Mouse (Mus musculus) intestine, embryonic 14.5 days (tissue): ENCODE results near the gene Atp5e. TPM values are rescaled to one million over a fixed set of nuclear protein-coding genes. Genes with fewer than 3 reads are reported as not detected.
A peak's percentile ranks its signal among the peaks of the same experiment; 100 is the strongest.

Source experiments
- ATAC-seq: fragments of 200-750 bp; cut with Nextera tagmentation; replicated peaks from 2 replicates; pipeline ENCODE4 v1.8.0; 2017; ENCODE audit warnings: low read depth, moderate number of reproducible peaks, moderate TSS enrichment, moderate library complexity; ENCODE audit not compliant: low FRiP score, low TSS enrichment
- DNase-seq: peaks from one replicate; pipeline ENCODE4 v3.0.0-alpha.2; 2018; ENCODE audit warnings: low spot score
- H3K27ac ChIP-seq: fragments of 300-500 bp; sonication (generic); 2 replicates; pipeline ENCODE4 v1.5.1; 2014; ENCODE audit warnings: low read depth, mild to moderate bottlenecking, control low read depth
- H3K27me3 ChIP-seq: fragments of 300-500 bp; sonication (generic); replicated peaks from 2 replicates; pipeline ENCODE4 v1.6.1; 2014; ENCODE audit warnings: low read length, control low read depth; ENCODE audit not compliant: control insufficient read depth, insufficient read depth
- H3K36me3 ChIP-seq: fragments of 300-500 bp; sonication (generic); 2 replicates; pipeline ENCODE4 v1.6.1; 2014; ENCODE audit warnings: low read length, control low read depth; ENCODE audit not compliant: control insufficient read depth, insufficient read depth
- H3K4me1 ChIP-seq: fragments of 300-500 bp; sonication (generic); replicated peaks from 2 replicates; pipeline ENCODE4 v1.6.1; 2014; ENCODE audit warnings: low read length, control low read depth, mixed read lengths; ENCODE audit not compliant: control insufficient read depth, insufficient read depth
- H3K4me2 ChIP-seq: fragments of 300-500 bp; sonication (generic); 2 replicates; pipeline ENCODE4 v1.6.1; 2014; ENCODE audit warnings: low read length
- H3K4me3 ChIP-seq: fragments of 300-500 bp; sonication (generic); 2 replicates; pipeline ENCODE4 v1.5.1; 2014; ENCODE audit warnings: low read depth, low read length, control low read depth, mixed read lengths
- H3K9ac ChIP-seq: fragments of 300-500 bp; sonication (generic); 2 replicates; pipeline ENCODE4 v1.6.1; 2014; ENCODE audit warnings: mild to moderate bottlenecking, low read length
- H3K9me3 ChIP-seq: fragments of 300-500 bp; sonication (generic); 2 replicates; pipeline ENCODE4 v1.6.1; 2016; ENCODE audit warnings: low read length, control low read depth; ENCODE audit not compliant: control insufficient read depth
- WGBS: fragments of 180-500 bp; shearing (Covaris S2); extraction: QIAGEN DNeasy Blood & Tissue Kit; methylation state at CpG from one replicate; pipeline ENCODE4 v1.1.7; 2014; 5-methylcytosine and 5-hydroxymethylcytosine counted together
- polyA plus RNA-seq: library from polyadenylated mRNA; unstranded; fragments of >200 nt; fragmentation: Nextera tagmentation; extraction: Ambion mirVana; gene quantifications from 2 replicates; pipeline ENCODE4 v1.2.1, GENCODE M21; 2014

Gene Atp5e
- 891 and 949 TPM in 2 replicates for polyA plus RNA-seq

DNA sequence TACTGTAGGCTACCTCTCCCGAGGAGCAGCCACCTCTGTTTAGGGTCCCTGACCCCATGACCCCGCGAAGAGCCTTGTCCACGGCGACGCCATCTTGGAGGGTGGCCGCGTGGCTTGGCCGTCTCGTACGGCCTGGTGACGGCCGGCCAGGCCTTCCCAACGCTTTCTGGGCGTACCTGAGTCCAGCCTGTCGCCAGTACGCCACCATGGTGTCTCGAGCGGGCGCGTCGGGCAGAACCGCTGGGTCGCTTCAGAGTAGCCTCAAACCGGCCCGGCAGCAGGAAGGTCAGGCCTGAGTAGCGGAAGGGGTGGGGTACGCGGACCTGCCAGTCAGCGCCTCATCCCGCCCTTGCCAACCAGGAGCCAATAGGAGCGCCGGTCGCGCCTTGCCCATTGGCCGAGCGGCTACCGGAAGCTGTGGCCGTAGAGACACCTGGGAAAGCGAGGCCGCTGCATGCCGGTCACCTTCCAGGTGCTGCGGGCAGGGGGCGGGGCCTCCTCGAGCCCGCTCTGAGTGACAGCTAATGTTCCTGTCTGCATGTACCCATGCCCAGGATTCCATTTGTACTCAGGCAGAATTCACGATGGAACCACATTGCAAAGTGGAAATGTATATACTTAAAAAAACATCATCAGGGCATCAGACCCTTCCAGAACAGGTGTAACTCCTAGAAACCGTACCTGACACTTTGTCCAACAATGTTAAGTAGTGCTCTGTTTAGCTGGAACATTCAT, at the start of gene Atp5e:
TSS of gene Atp5e (minus strand) at position 317 of the 735 bp plus-strand sequence.
- peak; percentile 93 for DNase-seq
- peak; percentile 100 for ATAC-seq
- Histone ChIP-seq H3K4me1 (peaks cover 6% of the 10 kb centered on the region; the same call in 1 of the 2 replicates), H3K9me3 (no peaks in the 10 kb centered on the region), H3K4me2 (peak within 1 kb of the TSS; percentile 99), H3K9ac (peak within 1 kb of the TSS; percentile 90), H3K27me3 (no peaks in the 10 kb centered on the region), H3K27ac (peak within 1 kb of the TSS; percentile 52; the same call in 1 of the 2 replicates), H3K36me3 (peaks cover 74% of the 10 kb centered on the region), H3K4me3 (peak within 1 kb of the TSS; percentile 85)
- WGBS, result 2% methylated on average over 48 of the region's 48 CpGs

DNA sequence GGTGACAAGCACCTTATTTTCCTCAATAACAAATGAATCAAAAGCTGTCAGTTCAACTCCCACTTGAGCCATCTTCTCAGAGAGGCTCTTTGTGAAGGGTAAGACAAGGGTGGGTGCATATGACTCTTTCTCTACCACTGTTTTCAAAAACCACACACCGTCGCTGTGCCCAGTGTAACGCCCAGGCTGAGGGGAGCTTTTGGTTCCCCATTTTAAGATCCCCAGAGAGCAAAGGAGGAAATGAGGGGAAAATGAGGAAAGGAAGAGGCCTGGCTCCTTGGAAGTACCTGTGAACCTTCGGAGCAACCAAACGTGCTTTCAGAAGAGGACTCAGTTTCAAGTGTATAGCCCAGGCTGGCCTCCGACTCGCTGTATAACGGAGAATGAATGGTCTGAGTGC, 45.9 kb upstream of the Atp5e start:
- Histone ChIP-seq H3K27me3 (no peaks in the 10 kb centered on the region), H3K4me2 (no peak overlapping the region), H3K4me1 (no peaks in the 10 kb centered on the region), H3K4me3 (no peak overlapping the region), H3K27ac (no peak overlapping the region), H3K9ac (no peak overlapping the region), H3K9me3 (no peaks in the 10 kb centered on the region), H3K36me3 (no peaks in the 10 kb centered on the region)
- DNase-seq (no peak), ATAC-seq (no peak)
- WGBS, result 93% methylated on average over 8 of the region's 8 CpGs

DNA sequence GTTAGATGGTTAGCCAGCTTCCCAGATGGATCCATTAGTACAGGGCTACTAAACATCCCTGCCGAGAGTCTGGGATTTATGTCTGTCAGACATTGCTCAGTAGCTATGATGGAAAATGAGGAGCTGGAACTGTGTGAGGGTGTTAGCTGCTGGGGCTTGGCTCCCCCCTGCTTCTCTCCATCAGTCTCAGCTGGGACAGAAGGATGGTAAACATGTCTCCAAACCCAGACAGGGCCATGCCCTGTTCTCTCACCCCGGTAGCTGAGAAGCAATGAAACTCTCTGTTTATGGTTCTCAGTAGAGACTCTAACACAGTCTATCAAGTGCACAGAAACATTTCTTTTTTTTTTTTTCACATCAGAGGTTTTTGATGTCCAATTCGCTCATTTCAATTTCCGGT, 44.1 kb upstream of the Atp5e start:
- H3K9me3 ChIP-seq, result no peaks in the 10 kb centered on the region
- DNase-seq (no peak), ATAC-seq (no peak)
- H3K4me2 ChIP-seq, result no peak overlapping the region
- no peaks in the 10 kb centered on the region for H3K27me3 ChIP-seq
- WGBS, result 57% methylated on average over 4 of the region's 4 CpGs
- no peaks in the 10 kb centered on the region for H3K4me1 ChIP-seq
- H3K27ac ChIP-seq, result no peak overlapping the region
- no peak overlapping the region for H3K4me3 ChIP-seq
- H3K36me3 ChIP-seq, result no peaks in the 10 kb centered on the region
- H3K9ac ChIP-seq, result no peak overlapping the region

DNA sequence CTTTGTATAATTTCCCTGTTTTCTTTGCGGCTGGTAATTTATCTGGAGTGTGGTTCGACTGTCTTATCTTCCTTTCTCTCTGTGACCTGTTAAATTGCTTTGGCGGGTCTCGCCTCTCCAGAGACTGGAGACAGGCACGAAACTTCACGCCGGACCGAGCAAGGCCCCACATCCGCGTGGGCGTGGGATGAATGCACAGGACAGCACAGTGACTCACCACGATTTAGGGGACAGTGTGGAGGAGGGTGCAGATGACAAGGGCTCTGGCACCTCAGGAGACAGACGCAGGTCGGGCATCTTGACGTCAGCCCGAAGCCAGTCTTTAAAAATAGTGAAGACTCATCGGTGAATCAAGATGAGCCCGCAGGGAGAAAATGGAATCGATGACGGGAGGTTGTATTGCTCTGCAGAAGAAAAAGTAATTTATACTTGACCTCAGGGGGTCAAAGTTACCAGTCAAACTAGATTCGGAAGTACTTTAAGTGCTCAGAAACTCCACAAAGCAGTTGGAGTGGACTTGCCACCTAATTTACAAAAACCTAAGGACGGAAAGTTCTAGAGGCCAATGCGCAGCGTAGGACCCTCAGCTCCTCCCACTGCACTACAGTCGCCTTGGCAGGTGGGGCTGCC, 39.0 kb upstream of the Atp5e start:
- Histone ChIP-seq H3K9me3 (no peaks in the 10 kb centered on the region), H3K4me3 (no peak overlapping the region), H3K9ac (no peak overlapping the region), H3K4me2 (no peak overlapping the region), H3K36me3 (no peaks in the 10 kb centered on the region), H3K4me1 (no peaks in the 10 kb centered on the region), H3K27me3 (no peaks in the 10 kb centered on the region), H3K27ac (no peak overlapping the region)
- 76% methylated on average over 25 of the region's 25 CpGs for WGBS
- DNase-seq, result no peak
- no peak for ATAC-seq

DNA sequence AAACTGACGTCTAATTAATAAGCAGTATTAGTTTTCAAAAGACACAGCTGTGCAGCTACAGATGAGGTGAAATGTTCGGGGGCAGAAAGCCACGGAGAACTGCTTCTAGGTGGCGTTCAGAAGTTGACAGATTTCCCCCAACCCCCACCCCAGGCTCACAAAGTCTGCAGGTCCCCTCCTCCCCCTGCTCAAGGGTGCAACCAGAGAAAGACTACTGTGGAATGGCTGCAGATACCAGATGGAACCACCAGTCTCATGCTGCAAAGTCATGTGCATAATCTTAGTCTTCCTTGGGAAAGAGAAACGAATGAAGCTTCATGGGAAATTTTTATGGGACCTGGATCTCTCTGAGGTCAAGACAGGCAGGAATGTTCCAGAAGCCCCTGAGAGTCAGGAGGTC, 38.4 kb upstream of the Atp5e start:
- no peaks in the 10 kb centered on the region for H3K36me3 ChIP-seq
- no peak overlapping the region for H3K4me3 ChIP-seq
- no peak for DNase-seq
- ATAC-seq, result no peak
- H3K9me3 ChIP-seq, result no peaks in the 10 kb centered on the region
- no peak overlapping the region for H3K9ac ChIP-seq
- WGBS, result 49% methylated on average over 5 of the region's 5 CpGs
- no peak overlapping the region for H3K4me2 ChIP-seq
- no peaks in the 10 kb centered on the region for H3K27me3 ChIP-seq
- H3K27ac ChIP-seq, result no peak overlapping the region
- no peaks in the 10 kb centered on the region for H3K4me1 ChIP-seq

DNA sequence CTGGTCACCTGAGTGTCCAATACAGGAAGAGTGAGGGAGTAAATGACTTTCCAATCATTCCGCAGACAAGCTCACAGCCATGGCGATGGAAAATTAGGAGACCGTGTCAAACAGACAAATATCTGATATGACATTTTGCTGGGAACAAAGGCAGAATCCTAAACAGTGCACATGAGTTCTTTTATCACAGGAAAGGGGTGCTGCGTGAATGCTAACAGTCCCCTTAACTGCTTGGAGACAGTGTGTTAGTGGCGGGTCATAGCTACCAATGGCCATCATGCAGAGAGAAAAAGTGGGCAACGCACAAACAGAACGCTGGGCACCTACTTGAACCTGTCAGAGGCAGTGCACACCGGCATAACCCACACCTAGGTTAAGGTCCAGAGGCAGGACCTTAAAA, 37.6 kb upstream of the Atp5e start:
- no peak overlapping the region for H3K4me3 ChIP-seq
- H3K9ac ChIP-seq, result no peak overlapping the region
- H3K9me3 ChIP-seq, result no peaks in the 10 kb centered on the region
- H3K27ac ChIP-seq, result no peak overlapping the region
- H3K27me3 ChIP-seq, result no peaks in the 10 kb centered on the region
- no peak overlapping the region for H3K4me2 ChIP-seq
- ATAC-seq (no peak), DNase-seq (no peak)
- no peaks in the 10 kb centered on the region for H3K4me1 ChIP-seq
- WGBS, result 94% methylated on average over 8 of the region's 8 CpGs
- no peaks in the 10 kb centered on the region for H3K36me3 ChIP-seq

DNA sequence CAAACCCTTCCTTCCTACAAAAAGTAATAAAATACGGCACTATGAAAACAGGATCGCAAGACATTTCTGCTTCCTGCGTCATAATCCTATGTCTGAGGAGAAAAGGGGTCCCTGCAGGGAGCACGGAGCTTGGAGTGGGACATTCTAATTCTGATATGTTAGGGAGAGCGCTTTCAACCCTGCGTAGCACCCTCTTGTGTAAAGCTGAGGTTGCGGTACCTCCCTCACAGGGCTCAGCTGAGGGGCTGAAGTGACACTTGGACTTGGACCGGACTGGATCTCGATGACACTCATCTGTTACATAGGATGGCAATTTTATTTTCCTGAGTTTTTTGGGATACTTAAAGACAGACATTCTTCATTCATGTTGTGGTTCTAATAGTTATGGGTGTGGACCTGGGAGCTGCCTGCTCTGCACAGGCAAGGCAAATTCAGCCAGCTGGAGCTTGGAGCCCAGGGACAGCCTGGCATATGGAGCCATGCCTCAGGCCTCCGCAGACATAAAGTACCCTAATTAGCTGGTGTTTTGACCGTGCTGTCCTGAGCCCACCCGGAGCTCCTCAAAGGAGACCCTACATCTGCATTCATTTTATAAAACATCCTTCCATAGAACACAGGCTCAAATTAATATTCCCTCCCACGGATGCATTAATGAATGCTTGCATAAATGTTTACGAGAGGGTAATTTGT, 37.1 kb upstream of the Atp5e start:
- Histone ChIP-seq H3K4me1 (no peaks in the 10 kb centered on the region), H3K27ac (no peak overlapping the region), H3K4me2 (no peak overlapping the region), H3K27me3 (no peaks in the 10 kb centered on the region), H3K4me3 (no peak overlapping the region), H3K9me3 (no peaks in the 10 kb centered on the region), H3K36me3 (no peaks in the 10 kb centered on the region), H3K9ac (no peak overlapping the region)
- WGBS, result 86% methylated on average over 14 of the region's 14 CpGs
- DNase-seq (no peak), ATAC-seq (no peak)

DNA sequence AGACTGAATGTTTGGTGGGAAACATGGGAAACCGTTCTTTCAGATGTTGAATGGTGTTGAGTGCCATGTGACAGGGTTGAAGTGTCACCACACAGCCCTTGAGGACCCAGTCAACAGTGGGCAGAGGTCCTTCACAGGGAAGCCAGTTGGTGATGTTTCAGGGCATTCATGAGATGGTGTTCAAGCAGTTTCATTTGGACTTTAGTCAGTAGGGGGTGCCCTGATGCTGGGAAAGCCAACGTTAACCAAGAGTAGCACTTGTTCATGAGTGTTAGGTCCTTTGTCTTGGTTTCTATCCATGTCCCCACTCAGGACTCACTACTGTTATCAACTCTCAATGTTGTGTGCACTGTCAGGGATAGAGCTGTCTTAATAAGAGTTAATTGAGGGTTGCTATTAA, 29.0 kb upstream of the Atp5e start:
- Histone ChIP-seq H3K9ac (no peak overlapping the region), H3K4me3 (no peak overlapping the region), H3K4me2 (no peak overlapping the region), H3K27ac (no peak overlapping the region), H3K27me3 (no peaks in the 10 kb centered on the region), H3K36me3 (no peaks in the 10 kb centered on the region), H3K4me1 (no peaks in the 10 kb centered on the region), H3K9me3 (no peaks in the 10 kb centered on the region)
- ATAC-seq, result no peak
- 75% methylated on average over 2 of the region's 2 CpGs for whole genome bisulfite sequencing
- no peak for DNase-seq
